Mouse (Mus musculus): ENCODE results near the gene Gm29776. TPM values are rescaled to one million over a fixed set of nuclear protein-coding genes. Genes with fewer than 3 reads are reported as not detected.
A peak's percentile ranks its signal among the peaks of the same experiment; 100 is the strongest.

The Gm29776 gene
- polyA plus RNA-seq, 1 experiment, result not detected

- H3K4me3 ChIP-seq (replicated peaks; ENCODE audit: control insufficient read depth, low read depth, low read length), result no peak overlapping the region
- H3K4me1 ChIP-seq (ENCODE audit: control insufficient read depth, insufficient read depth, low read length), result no peaks in the 10 kb centered on the region
- TF ChIP-seq CTCF (IDR thresholded peaks at IDR 0.05; ENCODE audit: control insufficient read depth, insufficient read depth, low read length) (no peak), POLR2A (IDR thresholded peaks at IDR 0.05; ENCODE audit: borderline replicate concordance, control insufficient read depth, low read depth, low read length) (no peak)
- H3K27ac ChIP-seq (ENCODE audit: control insufficient read depth, insufficient read depth, low read depth, low read length, poor library complexity), result no peak overlapping the region
- 87% methylated on average over 2 of the region's 2 CpGs for WGBS
Measured at GRCm38 (mm10) chr14:54660009-54660408, 38.6 kb downstream of the Gm29776 start.

GRCm38 (mm10) chr14:54653496-54653895, 45.1 kb downstream of the Gm29776 start:
- WGBS, result 3% methylated on average over 12 of the region's 12 CpGs

GRCm38 (mm10) chr14:54652787-54653186, 45.8 kb downstream of the Gm29776 start:
- TF ChIP-seq CTCF (IDR thresholded peaks at IDR 0.05; ENCODE audit: control insufficient read depth, insufficient read depth, low read length) (no peak), POLR2A (IDR thresholded peaks at IDR 0.05; ENCODE audit: borderline replicate concordance, control insufficient read depth, low read depth, low read length) (no peak)
- WGBS, result 2% methylated on average over 7 of the region's 7 CpGs
- Histone ChIP-seq H3K4me3 (replicated peaks; ENCODE audit: control insufficient read depth, low read depth, low read length) (no peak overlapping the region), H3K27ac (ENCODE audit: control insufficient read depth, insufficient read depth, low read depth, low read length, poor library complexity) (no peak overlapping the region), H3K4me1 (ENCODE audit: control insufficient read depth, insufficient read depth, low read length) (no peaks in the 10 kb centered on the region)

More at GRCm38 (mm10) chr14:54653496-54653895, 45.1 kb downstream of the Gm29776 start:
- TF ChIP-seq CTCF (IDR thresholded peaks at IDR 0.05; ENCODE audit: control insufficient read depth, insufficient read depth, low read length) (no peak), POLR2A (IDR thresholded peaks at IDR 0.05; ENCODE audit: borderline replicate concordance, control insufficient read depth, low read depth, low read length) (peak; percentile 67; the same call in 1 of the 2 replicates)
- Histone ChIP-seq H3K4me3 (replicated peaks; ENCODE audit: control insufficient read depth, low read depth, low read length) (peak overlapping the region; percentile 80), H3K4me1 (ENCODE audit: control insufficient read depth, insufficient read depth, low read length) (no peaks in the 10 kb centered on the region), H3K27ac (ENCODE audit: control insufficient read depth, insufficient read depth, low read depth, low read length, poor library complexity) (peak overlapping the region; percentile 67)

- no peaks in the 10 kb centered on the region for H3K4me1 ChIP-seq (ENCODE audit: control insufficient read depth, insufficient read depth, low read length)
- H3K4me3 ChIP-seq (replicated peaks; ENCODE audit: control insufficient read depth, low read depth, low read length), result no peak overlapping the region
- 76% methylated on average over 4 of the region's 4 CpGs for WGBS
- TF ChIP-seq POLR2A (IDR thresholded peaks at IDR 0.05; ENCODE audit: borderline replicate concordance, control insufficient read depth, low read depth, low read length), result no peak
- TF ChIP-seq CTCF (IDR thresholded peaks at IDR 0.05; ENCODE audit: control insufficient read depth, insufficient read depth, low read length), result no peak
- no peak overlapping the region for H3K27ac ChIP-seq (ENCODE audit: control insufficient read depth, insufficient read depth, low read depth, low read length, poor library complexity)
Measured at GRCm38 (mm10) chr14:54651556-54651955, 47.1 kb downstream of the Gm29776 start.

GRCm38 (mm10) chr14:54650621-54651454, 47.8 kb downstream of the Gm29776 start:
- H3K4me1 ChIP-seq (ENCODE audit: control insufficient read depth, insufficient read depth, low read length), result no peaks in the 10 kb centered on the region
- 60% methylated on average over 23 of the region's 23 CpGs for WGBS
- TF ChIP-seq POLR2A (IDR thresholded peaks at IDR 0.05; ENCODE audit: borderline replicate concordance, control insufficient read depth, low read depth, low read length), result no peak
- TF ChIP-seq CTCF (IDR thresholded peaks at IDR 0.05; ENCODE audit: control insufficient read depth, insufficient read depth, low read length), result peak; percentile 93
- H3K4me3 ChIP-seq (replicated peaks; ENCODE audit: control insufficient read depth, low read depth, low read length), result no peak overlapping the region
- no peak overlapping the region for H3K27ac ChIP-seq (ENCODE audit: control insufficient read depth, insufficient read depth, low read depth, low read length, poor library complexity)

- TF ChIP-seq CTCF (IDR thresholded peaks at IDR 0.05; ENCODE audit: control insufficient read depth, insufficient read depth, low read length), result no peak
- no peak for TF ChIP-seq POLR2A (IDR thresholded peaks at IDR 0.05; ENCODE audit: borderline replicate concordance, control insufficient read depth, low read depth, low read length)
- Histone ChIP-seq H3K4me1 (ENCODE audit: control insufficient read depth, insufficient read depth, low read length) (no peaks in the 10 kb centered on the region), H3K4me3 (replicated peaks; ENCODE audit: control insufficient read depth, low read depth, low read length) (no peak overlapping the region), H3K27ac (ENCODE audit: control insufficient read depth, insufficient read depth, low read depth, low read length, poor library complexity) (no peak overlapping the region)
- WGBS, result 58% methylated on average over 4 of the region's 4 CpGs
Measured at GRCm38 (mm10) chr14:54647900-54648299, 50.7 kb downstream of the Gm29776 start.

- Histone ChIP-seq H3K4me1 (ENCODE audit: control insufficient read depth, insufficient read depth, low read length) (no peaks in the 10 kb centered on the region), H3K27ac (ENCODE audit: control insufficient read depth, insufficient read depth, low read depth, low read length, poor library complexity) (no peak overlapping the region), H3K4me3 (replicated peaks; ENCODE audit: control insufficient read depth, low read depth, low read length) (no peak overlapping the region)
- TF ChIP-seq POLR2A (IDR thresholded peaks at IDR 0.05; ENCODE audit: borderline replicate concordance, control insufficient read depth, low read depth, low read length) (no peak), CTCF (IDR thresholded peaks at IDR 0.05; ENCODE audit: control insufficient read depth, insufficient read depth, low read length) (no peak)
- WGBS, result 94% methylated on average over 8 of the region's 8 CpGs
Measured at GRCm38 (mm10) chr14:54646898-54647636, 51.6 kb downstream of the Gm29776 start.

GRCm38 (mm10) chr14:54646455-54646854, 52.2 kb downstream of the Gm29776 start:
- no peaks in the 10 kb centered on the region for H3K4me1 ChIP-seq (ENCODE audit: control insufficient read depth, insufficient read depth, low read length)
- WGBS, result 94% methylated on average over 17 of the region's 17 CpGs
- H3K27ac ChIP-seq (ENCODE audit: control insufficient read depth, insufficient read depth, low read depth, low read length, poor library complexity), result no peak overlapping the region
- no peak overlapping the region for H3K4me3 ChIP-seq (replicated peaks; ENCODE audit: control insufficient read depth, low read depth, low read length)
- TF ChIP-seq CTCF (IDR thresholded peaks at IDR 0.05; ENCODE audit: control insufficient read depth, insufficient read depth, low read length) (no peak), POLR2A (IDR thresholded peaks at IDR 0.05; ENCODE audit: borderline replicate concordance, control insufficient read depth, low read depth, low read length) (no peak)
